Mouse (Mus musculus) heart, postnatal 0 days (tissue): ENCODE data around the gene Tspan14.

ENCODE experiments used
- CTCF ChIP-seq: IDR thresholded peaks from 2 replicates; pipeline ENCODE4 v1.5.1; 2016; ENCODE audit warnings: antibody characterized with exemption, control low read depth, low read depth
- EP300 ChIP-seq: IDR thresholded peaks from 2 replicates; pipeline ENCODE4 v1.6.1; 2016; ENCODE audit warnings: antibody characterized with exemption, low read depth

DNA sequence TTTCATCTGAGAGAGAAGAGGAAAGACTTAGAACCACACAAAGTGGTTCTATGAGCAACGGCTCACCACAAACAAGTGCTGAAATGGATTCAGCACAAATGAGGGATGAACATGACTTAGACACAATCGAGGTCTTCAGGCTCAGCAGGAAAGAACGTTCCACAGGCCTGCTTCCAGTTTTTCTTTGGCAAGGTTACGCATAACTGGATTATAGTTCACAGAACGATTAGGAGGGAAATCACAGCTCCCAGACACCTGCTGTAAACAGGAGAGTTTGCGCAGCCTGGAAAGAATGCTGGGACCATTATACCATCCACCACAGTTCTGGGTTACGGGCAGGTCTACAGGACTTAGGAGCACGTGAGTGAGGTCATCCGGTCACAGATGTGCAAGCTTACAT, 39.1 kb upstream of the Tspan14 start:
- TF ChIP-seq CTCF (no peak), EP300 (no peak)
